Mouse (Mus musculus): ENCODE measurements around the gene Slc9c1.

DNA sequence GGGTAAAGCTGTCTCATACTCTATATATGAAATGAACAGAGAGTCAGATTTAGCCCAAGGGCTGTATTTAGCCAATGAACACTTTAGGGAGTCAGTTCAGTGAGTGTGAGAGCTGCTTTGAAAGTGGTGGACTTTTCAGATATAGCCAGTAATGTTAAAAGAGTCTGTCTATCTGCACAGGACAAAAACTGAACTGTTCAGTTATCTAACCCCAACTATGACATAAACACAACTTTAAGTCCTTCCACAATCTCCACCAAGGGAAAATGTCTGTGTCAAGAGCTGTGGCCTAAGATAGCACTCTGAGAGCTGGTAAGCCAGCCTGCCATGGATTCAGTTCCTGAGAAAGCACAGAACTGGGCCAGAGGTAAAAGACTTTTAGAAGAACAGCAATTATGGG is 7.0 kb downstream of the Slc9c1 start:
- TF ChIP-seq CTCF (IDR thresholded peaks at IDR 0.05; ENCODE audit: extremely low read depth, insufficient read depth, low read length) (no peak), POLR2A (IDR thresholded peaks at IDR 0.05; ENCODE audit: extremely low read depth, insufficient read depth, low read length) (no peak)

Data from cortical plate, adult 2 months (tissue).